Mouse (Mus musculus) kidney, postnatal 36 days (tissue): ENCODE data around the gene Kat6b.
A peak's percentile ranks its signal among the peaks of the same experiment; 100 is the strongest.

Experiments
- DNase-seq, 2 experiments: peaks; one replicate each; pipeline ENCODE4 v3.0.0; 2021 to 2022; ENCODE audit warnings: mixed read lengths in 2 of 2

Kat6b gene

DNA sequence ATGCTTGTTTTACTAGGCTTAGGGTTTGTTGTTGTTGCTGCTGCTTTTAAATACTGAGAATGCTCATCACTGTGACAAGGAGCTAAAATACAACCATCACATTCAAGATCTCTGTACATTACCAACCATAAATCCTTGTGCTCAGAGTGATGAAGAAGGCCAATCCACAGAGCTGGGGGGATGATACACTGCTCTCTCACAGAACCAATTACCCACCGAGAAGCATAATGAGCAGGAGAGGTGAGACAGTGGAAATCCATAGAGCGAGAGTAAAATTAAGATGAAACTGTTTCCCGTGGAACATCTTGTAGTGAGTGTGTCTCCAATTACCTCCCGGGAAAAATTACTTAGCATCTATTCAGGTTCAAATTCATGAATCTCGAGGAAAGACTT, 118.9 kb downstream of the Kat6b start:
- DNase-seq: no peak

DNA sequence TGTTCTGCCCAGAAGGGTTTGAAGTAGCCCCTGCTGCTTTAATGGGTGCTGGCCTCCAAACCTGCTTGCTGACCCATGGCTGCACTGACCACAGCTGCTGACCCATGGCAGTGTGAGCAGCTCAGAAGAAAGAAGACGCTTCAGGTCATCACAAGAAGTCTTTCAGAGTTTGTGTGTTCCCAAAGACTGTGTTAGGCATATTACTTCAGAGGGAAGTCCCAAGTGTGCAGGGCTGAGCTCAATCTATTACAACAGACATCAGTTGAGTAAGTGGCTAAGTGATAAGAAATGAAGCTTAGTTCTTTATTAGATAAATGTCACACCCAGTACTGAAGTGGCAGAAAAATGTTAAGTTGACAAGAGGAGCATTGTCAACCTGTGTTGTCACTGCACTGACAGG, 119.4 kb downstream of the Kat6b start:
- peak; percentile 30 to 41 for DNase-seq

DNA sequence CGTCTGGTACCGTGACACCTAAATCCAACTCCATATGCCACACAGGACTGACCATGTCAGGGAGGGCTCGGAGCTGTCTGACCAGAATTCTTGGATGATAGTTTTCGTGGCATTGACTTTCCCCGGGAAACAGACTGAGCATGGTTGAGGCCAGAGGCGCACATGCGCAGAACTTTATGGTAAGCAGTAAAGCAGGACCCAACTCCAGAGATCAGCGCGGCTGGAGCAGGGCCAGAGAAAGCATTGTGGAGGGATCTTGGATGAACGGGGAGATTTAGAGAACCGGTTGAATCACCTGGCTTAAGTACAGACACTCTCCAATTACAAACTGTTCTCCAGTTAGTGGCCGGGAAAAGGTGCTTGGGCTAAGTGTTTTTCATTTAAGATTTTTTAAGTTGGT, 120.9 kb downstream of the Kat6b start:
- DNase-seq: no peak

DNA sequence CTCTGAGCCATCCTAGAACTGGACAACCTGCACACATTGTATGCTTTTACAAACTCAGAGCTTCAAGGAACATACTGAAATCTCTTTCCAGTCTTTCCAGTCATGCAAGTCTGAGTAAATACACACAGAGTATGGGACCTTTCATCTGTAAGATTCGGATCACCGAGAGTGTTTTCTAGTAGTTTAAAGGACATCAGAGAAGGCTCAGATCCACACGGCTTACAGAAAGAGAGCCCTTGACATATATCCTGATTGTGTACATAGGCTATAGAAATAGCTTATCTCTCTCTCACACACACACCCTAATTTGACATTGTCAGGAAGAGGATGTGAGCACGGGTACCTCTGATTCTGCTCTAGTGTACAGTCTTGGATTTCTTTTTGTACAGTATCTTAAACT, 121.7 kb downstream of the Kat6b start:
- no peak for DNase-seq

DNA sequence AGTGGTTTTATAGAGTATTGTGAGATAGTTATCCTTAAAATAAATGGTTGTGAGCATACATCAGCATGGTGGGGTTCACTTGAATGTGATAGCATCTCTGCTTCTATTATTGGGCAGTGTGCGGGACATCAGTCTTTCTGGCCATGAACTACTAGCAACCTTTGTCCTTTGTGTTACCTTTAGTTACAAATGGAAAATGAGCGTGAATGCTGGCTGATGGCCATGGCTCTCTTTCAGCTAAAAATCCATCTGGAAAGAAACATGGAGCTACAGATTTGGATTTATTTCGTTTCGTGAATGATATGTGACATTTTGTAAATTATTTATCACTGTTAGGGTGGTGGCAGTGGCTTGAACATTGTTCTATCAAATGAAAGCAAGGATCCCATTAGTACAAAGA, 126.5 kb downstream of the Kat6b start:
- peak in 1 of 2 experiments; percentile 38 for DNase-seq

DNA sequence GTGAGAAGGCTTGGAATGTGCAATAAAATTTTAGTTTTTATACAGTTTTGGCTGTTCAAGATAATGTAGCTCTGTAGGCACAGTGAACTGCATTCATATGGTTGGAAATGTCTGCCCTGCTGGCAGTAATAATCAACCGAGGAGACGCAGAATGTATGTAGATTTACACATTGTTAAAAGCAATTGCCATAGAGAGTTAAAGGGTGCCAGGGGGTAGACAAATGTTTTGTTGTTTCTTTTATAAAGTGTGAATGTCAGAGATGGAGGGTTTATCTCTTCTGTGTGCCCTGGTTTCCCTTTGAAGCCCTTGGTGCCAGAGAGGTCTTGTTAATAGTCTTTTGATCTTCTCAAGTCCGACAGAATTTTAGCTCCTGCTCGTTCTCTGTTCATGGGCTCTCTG, 127.7 kb downstream of the Kat6b start:
- no peak for DNase-seq

GRCm38 (mm10) chr14:21610224-21610623, 129.0 kb downstream of the Kat6b start:
- peak in 1 of 2 experiments; percentile 52 for DNase-seq

- no peak for DNase-seq
These were observed 131.8 kb downstream of the Kat6b start for GRCm38 (mm10) chr14:21613031-21613430.

DNA sequence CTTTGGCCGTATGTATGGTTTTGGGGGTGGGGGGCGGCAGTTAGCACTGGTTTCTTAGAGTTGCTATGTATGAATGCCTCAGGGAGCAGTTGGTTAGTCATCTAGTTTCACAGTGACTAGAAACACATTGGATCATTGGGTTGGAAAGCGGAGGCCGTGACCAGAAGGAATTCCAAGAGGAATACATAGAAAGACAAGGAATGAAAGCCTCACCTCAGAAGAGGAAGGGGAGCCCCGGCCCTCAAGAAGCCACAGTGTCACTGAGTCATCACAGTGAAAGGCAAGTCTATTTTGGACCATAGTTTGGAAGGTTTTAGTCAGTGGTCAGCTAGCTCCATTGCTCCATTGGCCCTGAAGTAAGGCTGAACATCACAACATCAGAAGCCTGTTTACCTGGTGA, 132.9 kb downstream of the Kat6b start:
- DNase-seq: peak in 1 of 2 experiments; percentile 12

DNA sequence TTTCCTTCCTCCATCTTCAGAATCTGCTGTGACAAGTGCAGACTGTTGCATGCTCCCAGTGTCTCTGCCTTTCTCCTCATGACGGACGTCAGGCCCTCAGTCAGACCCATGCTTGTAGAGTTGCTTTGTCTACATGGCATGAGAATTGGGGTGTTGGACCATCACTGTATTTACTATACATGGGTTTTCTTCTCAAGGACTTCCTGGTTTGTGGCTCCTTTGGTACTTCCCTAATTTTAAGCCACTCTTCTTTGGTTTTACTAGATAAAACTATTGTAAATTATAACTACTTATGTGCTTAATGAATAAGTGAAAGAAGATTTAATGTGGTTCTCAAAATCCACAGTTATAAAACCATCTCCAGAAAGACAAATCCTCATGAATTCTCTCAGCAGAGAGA, 134.6 kb downstream of the Kat6b start:
- no peak for DNase-seq

- DNase-seq: no peak
These were observed 136.2 kb downstream of the Kat6b start for GRCm38 (mm10) chr14:21617221-21617980.

DNA sequence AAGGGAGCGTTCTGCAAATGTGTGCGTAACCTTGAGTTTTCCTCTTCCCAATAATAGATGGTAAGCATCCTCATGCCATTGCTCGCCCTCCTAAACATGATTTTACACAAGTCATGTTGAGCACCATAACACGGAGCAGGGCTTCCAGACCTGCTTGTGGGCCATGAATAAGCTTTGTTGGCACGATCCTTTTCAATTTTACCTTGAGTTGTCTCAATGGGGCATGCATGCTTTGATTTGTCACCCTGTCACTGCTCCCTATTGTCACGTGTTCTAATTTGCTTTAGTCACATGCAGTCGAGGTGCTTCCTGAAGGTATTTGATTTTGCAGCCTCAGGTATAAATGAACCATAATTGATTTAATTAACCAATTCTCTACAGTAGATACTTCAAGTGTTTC, 138.7 kb downstream of the Kat6b start:
- DNase-seq: no peak

DNA sequence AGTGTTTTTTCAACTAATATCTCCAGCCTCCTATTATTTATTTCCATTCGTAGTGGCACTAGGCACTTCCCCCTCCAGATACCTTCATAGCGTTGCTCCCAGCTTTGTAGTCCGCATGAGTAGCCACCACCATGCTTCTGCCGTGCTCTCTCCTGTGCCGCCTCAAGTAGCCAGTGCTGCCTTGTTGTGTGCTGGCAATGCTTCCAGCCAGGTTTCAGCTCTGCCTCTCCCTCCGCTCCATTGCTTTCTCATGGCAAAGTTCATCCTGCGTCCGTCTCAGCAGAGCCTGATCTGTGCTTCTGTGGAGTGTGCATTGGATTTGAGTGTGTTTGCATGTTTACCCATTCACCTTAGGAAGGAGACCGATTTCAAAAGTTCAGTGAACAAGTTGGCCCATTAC, 144.7 kb downstream of the Kat6b start:
- peak; percentile 58 to 61 for DNase-seq

- DNase-seq: no peak
These were observed 150.5 kb downstream of the Kat6b start for GRCm38 (mm10) chr14:21631665-21632200.

- DNase-seq: no peak
These were observed 155.3 kb downstream of the Kat6b start for GRCm38 (mm10) chr14:21636548-21636947.

GRCm38 (mm10) chr14:21640806-21641435, 159.7 kb downstream of the Kat6b start:
- no peak for DNase-seq

- DNase-seq: no peak
These were observed 172.6 kb downstream of the Kat6b start for GRCm38 (mm10) chr14:21653813-21654212.

DNA sequence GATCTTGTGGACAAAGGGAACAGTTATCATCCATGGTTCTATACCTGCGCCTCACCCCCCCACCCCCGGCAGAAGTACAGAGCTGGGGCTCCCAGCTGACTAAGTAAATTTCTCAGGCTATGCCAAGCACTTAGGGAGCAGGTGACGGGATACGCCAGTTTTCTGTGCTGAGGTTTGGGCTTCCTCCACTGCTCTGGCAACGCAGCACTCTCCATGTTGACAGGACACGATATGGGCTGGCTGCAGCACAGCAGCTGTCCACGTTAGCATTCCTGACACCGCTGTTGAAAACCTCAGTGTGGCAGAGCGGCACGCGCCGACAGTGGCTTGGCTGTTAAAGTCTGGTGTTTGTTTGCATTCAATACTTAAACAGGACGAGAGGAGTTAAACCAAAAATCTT, 177.9 kb downstream of the Kat6b start:
- no peak for DNase-seq

GRCm38 (mm10) chr14:21659652-21660051, 178.4 kb downstream of the Kat6b start:
- DNase-seq: peak; percentile 61 to 85

DNA sequence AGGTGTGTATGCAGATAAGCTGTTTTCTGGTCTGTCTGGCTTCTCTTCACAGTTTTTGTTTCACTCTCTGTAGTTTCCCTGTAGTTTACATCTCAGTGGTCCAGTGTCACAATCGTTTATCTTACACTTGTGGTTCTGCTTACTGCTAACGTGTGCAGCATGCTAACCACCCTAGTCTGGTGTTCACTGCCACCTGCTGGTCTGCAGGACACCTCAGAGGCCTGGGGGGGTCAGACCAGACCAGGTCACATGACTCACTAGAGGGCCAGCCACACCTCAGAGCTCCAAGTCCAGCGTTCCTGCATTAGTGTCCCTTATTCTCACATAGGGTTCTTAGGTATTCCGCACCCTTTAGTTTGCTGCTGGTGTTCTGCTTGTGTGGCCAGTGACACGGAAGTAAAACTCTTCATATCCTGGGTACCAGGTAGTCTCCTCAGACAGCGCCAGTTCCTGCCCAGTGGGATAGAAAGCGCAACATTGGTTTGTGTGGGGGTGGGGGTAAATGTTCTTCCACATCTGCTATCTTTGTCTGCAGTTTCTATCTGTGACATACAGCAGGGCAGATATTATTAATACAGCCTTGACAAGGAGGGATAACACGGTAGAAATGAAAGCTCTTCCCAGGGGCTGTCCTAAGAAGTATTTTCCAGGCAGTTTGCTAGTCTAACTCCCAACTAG, 181.4 kb downstream of the Kat6b start:
- DNase-seq: peak; percentile 54 to 67

- DNase-seq: no peak
These were observed 188.0 kb downstream of the Kat6b start for GRCm38 (mm10) chr14:21669218-21669617.

DNA sequence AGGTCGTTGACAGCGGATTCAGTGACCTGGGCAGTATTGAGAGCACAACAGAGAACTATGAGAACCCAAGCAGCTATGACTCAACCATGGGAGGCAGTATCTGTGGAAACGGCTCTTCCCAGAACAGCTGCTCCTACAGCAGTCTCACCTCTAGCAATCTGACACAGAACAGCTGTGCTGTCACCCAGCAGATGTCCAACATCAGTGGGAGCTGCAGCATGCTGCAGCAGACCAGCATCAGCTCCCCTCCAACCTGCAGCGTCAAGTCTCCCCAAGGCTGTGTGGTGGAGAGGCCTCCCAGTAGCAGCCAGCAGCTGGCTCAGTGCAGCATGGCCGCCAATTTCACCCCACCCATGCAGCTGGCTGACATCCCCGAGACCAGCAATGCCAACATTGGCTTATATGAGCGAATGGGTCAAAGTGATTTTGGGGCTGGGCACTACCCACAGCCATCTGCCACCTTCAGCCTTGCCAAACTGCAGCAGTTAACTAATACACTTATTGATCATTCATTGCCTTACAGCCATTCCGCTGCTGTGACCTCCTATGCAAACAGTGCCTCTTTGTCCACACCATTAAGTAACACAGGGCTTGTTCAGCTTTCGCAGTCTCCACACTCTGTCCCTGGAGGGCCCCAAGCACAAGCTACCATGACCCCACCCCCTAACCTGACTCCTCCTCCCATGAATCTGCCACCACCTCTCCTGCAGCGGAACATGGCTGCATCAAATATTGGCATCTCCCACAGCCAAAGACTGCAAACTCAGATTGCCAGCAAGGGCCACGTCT, 188.6 kb downstream of the Kat6b start:
- no peak for DNase-seq
